Mouse (Mus musculus): ENCODE measurements around the gene Krtap6-2.

GRCm38 (mm10) chr16:89425310-89425709 lies 5.4 kb upstream of the Krtap6-2 start:
- TF ChIP-seq CTCF (IDR thresholded peaks at IDR 0.05; ENCODE audit: control insufficient read depth, insufficient read depth, insufficient replicate concordance, low read depth, low read length), result no peak
- no peak for TF ChIP-seq POLR2A (IDR thresholded peaks at IDR 0.05; ENCODE audit: control insufficient read depth, low read depth, low read length)

Measured in testis, adult 2 months (tissue).